Mouse (Mus musculus) heart, postnatal 0 days (tissue): ENCODE measurements at regions not wholly inside any gene's neighbourhood (a gene's known extent, or its start where the extent isn't known, plus 50 kb on each side); places are given as distances from the start of the nearest gene placed in this dataset.

Source experiments
- ATAC-seq: fragments of 200-750 bp; cut with Nextera tagmentation; 2 replicates; pipeline ENCODE4 v1.8.0; 2017; ENCODE audit warnings: low read depth, moderate number of reproducible peaks, moderate library complexity; ENCODE audit not compliant: insufficient read depth
- DNase-seq: peaks from one replicate; pipeline ENCODE4 v3.0.0-alpha.2; 2016; ENCODE audit warnings: low spot score
- H3K27ac ChIP-seq: fragments of 300-500 bp; sonication (generic); 2 replicates; pipeline ENCODE4 v1.5.1; 2014; ENCODE audit warnings: low read depth, mild to moderate bottlenecking
- H3K27me3 ChIP-seq: fragments of 300-500 bp; sonication (generic); 2 replicates; pipeline ENCODE4 v1.6.1; 2014; ENCODE audit warnings: low read length, mixed read lengths; ENCODE audit not compliant: control insufficient read depth, insufficient read depth
- H3K36me3 ChIP-seq: fragments of 300-500 bp; sonication (generic); replicated peaks from 2 replicates; pipeline ENCODE4 v1.6.1; 2014; ENCODE audit warnings: low read length, mixed read lengths; ENCODE audit not compliant: control insufficient read depth, insufficient read depth
- H3K4me1 ChIP-seq: fragments of 300-500 bp; sonication (generic); 2 replicates; pipeline ENCODE4 v1.6.1; 2014; ENCODE audit warnings: antibody characterized with exemption; ENCODE audit not compliant: control insufficient read depth, insufficient read depth
- H3K4me2 ChIP-seq: fragments of 300-500 bp; sonication (generic); 2 replicates; pipeline ENCODE4 v1.6.1; 2014; ENCODE audit warnings: low read depth, mild to moderate bottlenecking, low read length, moderate library complexity
- H3K4me3 ChIP-seq: fragments of 300-500 bp; sonication (generic); 2 replicates; pipeline ENCODE4 v1.5.1; 2014; ENCODE audit warnings: low read depth, low read length
- H3K9ac ChIP-seq: fragments of 300-500 bp; sonication (generic); replicated peaks from 2 replicates; pipeline ENCODE4 v1.6.1; 2014; ENCODE audit warnings: low read depth, low read length, mixed read lengths
- H3K9me3 ChIP-seq: fragments of 300-500 bp; sonication (generic); replicated peaks from 2 replicates; pipeline ENCODE4 v1.6.1; 2016; ENCODE audit warnings: low read length; ENCODE audit not compliant: control insufficient read depth
- CTCF ChIP-seq: IDR thresholded peaks from 2 replicates; pipeline ENCODE4 v1.5.1; 2016; ENCODE audit warnings: antibody characterized with exemption, control low read depth, low read depth
- EP300 ChIP-seq: IDR thresholded peaks from 2 replicates; pipeline ENCODE4 v1.6.1; 2016; ENCODE audit warnings: antibody characterized with exemption, low read depth
- WGBS: fragments of 180-500 bp; shearing (Covaris S2); extraction: QIAGEN DNeasy Blood & Tissue Kit; methylation state at CpG from one replicate; pipeline ENCODE4 v1.1.7; 2014; 5-methylcytosine and 5-hydroxymethylcytosine counted together

DNA sequence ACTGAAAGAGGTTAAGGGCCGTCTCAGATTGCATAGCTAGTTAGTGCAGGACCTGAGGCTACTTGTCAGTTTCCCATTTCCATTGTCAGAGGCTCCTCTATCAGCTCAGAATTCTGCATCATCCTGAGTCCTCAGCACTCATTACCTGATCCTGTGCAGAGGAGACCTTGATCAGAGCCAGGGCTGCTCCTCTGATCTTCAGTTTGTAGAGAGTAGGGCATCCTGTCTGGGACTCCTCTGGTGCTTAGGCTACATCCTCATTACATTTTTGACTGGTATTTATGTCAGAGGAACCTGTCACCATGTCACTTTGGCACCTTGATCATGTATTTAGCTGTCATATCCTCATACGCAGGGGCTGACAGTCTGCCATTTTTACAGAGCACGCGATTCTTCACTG is 658.0 kb upstream of the Fam160b2 start:
- 80% methylated on average over 4 of the region's 4 CpGs for WGBS
- Histone ChIP-seq H3K9ac (no peak overlapping the region), H3K27me3 (no peaks in the 10 kb centered on the region), H3K36me3 (no peaks in the 10 kb centered on the region), H3K9me3 (no peaks in the 10 kb centered on the region), H3K4me1 (no peaks in the 10 kb centered on the region), H3K4me2 (no peak overlapping the region), H3K4me3 (no peak overlapping the region), H3K27ac (no peak overlapping the region)
- TF ChIP-seq CTCF (no peak), EP300 (no peak)
- DNase-seq (no peak), ATAC-seq (no peak)

DNA sequence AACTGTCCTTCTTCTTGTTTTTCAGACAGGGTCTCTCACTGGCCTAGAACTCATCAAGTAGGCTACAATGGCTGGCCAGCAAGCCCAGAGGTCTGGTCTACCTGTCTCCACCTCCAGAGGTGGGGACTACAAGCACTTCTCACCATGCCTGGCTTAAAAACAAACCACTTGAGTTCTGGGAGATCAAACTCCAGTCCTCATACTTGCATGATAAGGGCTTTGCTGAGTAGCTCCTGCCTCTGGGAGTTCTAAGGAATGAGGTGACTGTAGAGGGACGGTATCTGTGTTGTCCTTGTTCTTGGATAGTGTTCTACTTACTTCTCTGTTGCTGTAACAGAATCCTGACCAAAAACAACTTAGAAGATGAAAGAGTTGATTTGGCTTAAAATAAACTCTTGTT is 654.6 kb upstream of the Fam160b2 start:
- H3K27me3 ChIP-seq: no peaks in the 10 kb centered on the region
- H3K27ac ChIP-seq: no peak overlapping the region
- TF ChIP-seq CTCF (no peak), EP300 (no peak)
- no peak overlapping the region for H3K9ac ChIP-seq
- ATAC-seq: no peak
- H3K4me3 ChIP-seq: no peak overlapping the region
- no peaks in the 10 kb centered on the region for H3K9me3 ChIP-seq
- WGBS: 48% methylated on average over 1 of the region's 1 CpGs
- no peak overlapping the region for H3K4me2 ChIP-seq
- H3K36me3 ChIP-seq: no peaks in the 10 kb centered on the region
- DNase-seq: no peak
- H3K4me1 ChIP-seq: no peaks in the 10 kb centered on the region

- ATAC-seq (no peak), DNase-seq (no peak)
- Histone ChIP-seq H3K27ac (no peak overlapping the region), H3K36me3 (no peaks in the 10 kb centered on the region), H3K9me3 (no peaks in the 10 kb centered on the region), H3K4me3 (no peak overlapping the region), H3K9ac (no peak overlapping the region), H3K4me1 (no peaks in the 10 kb centered on the region), H3K27me3 (no peaks in the 10 kb centered on the region), H3K4me2 (no peak overlapping the region)
- 68% methylated on average over 3 of the region's 3 CpGs for WGBS
- no peak for TF ChIP-seq CTCF
- TF ChIP-seq EP300: no peak
Measured at GRCm38 (mm10) chr14:71252136-71252535, 652.5 kb upstream of the Fam160b2 start.

GRCm38 (mm10) chr14:71251116-71251515 is 651.5 kb upstream of the Fam160b2 start:
- DNase-seq (no peak), ATAC-seq (no peak)
- 88% methylated on average over 1 of the region's 1 CpGs for WGBS
- Histone ChIP-seq H3K4me2 (no peak overlapping the region), H3K9ac (no peak overlapping the region), H3K27ac (no peak overlapping the region), H3K36me3 (no peaks in the 10 kb centered on the region), H3K4me1 (no peaks in the 10 kb centered on the region), H3K9me3 (no peaks in the 10 kb centered on the region), H3K4me3 (no peak overlapping the region), H3K27me3 (no peaks in the 10 kb centered on the region)
- TF ChIP-seq EP300 (no peak), CTCF (no peak)

DNA sequence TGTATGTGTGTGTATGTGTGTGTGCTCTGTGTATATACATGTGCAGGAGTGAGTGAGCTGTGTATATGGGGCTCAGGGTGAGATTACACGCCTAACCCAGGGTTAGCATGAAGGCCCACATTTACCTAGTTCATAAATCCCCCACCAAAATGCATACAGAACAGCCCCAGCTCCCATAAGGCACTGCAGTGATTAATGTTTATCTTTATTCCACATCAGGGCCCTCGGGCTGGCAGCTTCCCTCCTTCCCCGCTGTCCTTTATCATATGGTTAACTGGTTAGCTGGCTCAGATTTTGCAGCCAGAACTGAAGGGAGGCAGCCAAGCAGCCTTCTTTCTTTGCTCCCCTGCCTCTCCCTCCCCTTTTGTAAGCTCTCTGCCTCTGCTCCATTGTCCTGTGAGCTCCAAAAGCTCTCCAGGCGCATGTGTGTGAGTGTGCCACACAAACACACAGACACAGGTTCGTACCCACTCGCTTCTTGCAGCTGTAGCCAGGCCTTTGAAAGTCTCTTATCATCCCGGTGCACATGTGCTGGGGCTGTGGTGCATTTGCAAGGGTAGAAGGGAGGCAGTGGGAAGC is 649.8 kb upstream of the Fam160b2 start:
- H3K4me3 ChIP-seq: no peak overlapping the region
- H3K9me3 ChIP-seq: no peaks in the 10 kb centered on the region
- H3K27ac ChIP-seq: no peak overlapping the region
- 36% methylated on average over 7 of the region's 7 CpGs for WGBS
- TF ChIP-seq EP300: no peak
- TF ChIP-seq CTCF: no peak
- no peaks in the 10 kb centered on the region for H3K4me1 ChIP-seq
- H3K4me2 ChIP-seq: no peak overlapping the region
- no peak for DNase-seq
- H3K9ac ChIP-seq: no peak overlapping the region
- ATAC-seq: no peak
- H3K27me3 ChIP-seq: no peaks in the 10 kb centered on the region
- H3K36me3 ChIP-seq: no peaks in the 10 kb centered on the region

DNA sequence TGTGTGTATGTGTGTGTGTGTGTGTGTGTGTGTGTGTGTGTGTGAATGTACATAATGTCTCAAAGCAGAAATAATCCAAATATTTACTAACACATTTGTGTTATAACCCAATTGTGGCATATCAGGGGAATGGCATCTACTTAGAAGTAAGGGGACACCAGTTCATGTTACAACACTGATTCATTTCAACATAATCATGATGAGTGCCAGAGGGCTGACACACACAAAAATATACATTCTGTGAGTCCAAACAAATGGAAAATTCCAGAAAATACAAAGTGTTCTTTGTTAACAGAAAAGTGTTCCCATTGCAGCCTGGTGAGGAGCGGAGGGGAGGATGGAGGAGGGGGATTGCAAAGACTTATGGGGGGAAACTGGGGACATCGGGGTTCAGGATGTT is 648.9 kb upstream of the Fam160b2 start:
- no peak overlapping the region for H3K4me3 ChIP-seq
- H3K36me3 ChIP-seq: no peaks in the 10 kb centered on the region
- no peak overlapping the region for H3K9ac ChIP-seq
- 80% methylated on average over 2 of the region's 2 CpGs for WGBS
- ATAC-seq (no peak), DNase-seq (no peak)
- no peaks in the 10 kb centered on the region for H3K27me3 ChIP-seq
- no peak overlapping the region for H3K4me2 ChIP-seq
- no peaks in the 10 kb centered on the region for H3K9me3 ChIP-seq
- H3K27ac ChIP-seq: no peak overlapping the region
- H3K4me1 ChIP-seq: no peaks in the 10 kb centered on the region
- TF ChIP-seq CTCF: no peak
- TF ChIP-seq EP300: no peak
